Mouse (Mus musculus) testis, adult 2 months (tissue): Measurements from ENCODE around the gene Tmem252. TPM values are rescaled to one million over a fixed set of nuclear protein-coding genes. Genes with fewer than 3 reads are reported as not detected.

ENCODE experiments used
- H3K27ac ChIP-seq: fragments of 200-500 bp; 2 replicates; pipeline ENCODE4 v1.5.1; 2012; ENCODE audit warnings: low read depth, low read length; ENCODE audit not compliant: control insufficient read depth, insufficient read depth
- H3K27me3 ChIP-seq: fragments of 200-500 bp; 2 replicates; pipeline ENCODE4 v1.6.1; 2012; ENCODE audit warnings: mild to moderate bottlenecking, low read length, moderate library complexity; ENCODE audit not compliant: control insufficient read depth, insufficient read depth
- H3K36me3 ChIP-seq: fragments of 200-500 bp; 2 replicates; pipeline ENCODE4 v1.6.1; 2012; ENCODE audit warnings: mild to moderate bottlenecking, low read length; ENCODE audit not compliant: control insufficient read depth, insufficient read depth
- H3K4me1 ChIP-seq: fragments of 200-500 bp; 2 replicates; pipeline ENCODE4 v1.6.1; 2012; ENCODE audit warnings: low read length; ENCODE audit not compliant: control insufficient read depth, insufficient read depth
- H3K4me3 ChIP-seq: fragments of 200-500 bp; 2 replicates; pipeline ENCODE4 v1.5.1; 2012; ENCODE audit warnings: low read depth, mild to moderate bottlenecking, low read length, moderate library complexity, mixed read lengths; ENCODE audit not compliant: control insufficient read depth
- CTCF ChIP-seq: fragments of 200-500 bp; IDR thresholded peaks from 2 replicates; pipeline ENCODE4 v1.5.1; 2012; ENCODE audit warnings: low read depth, mild to moderate bottlenecking, inconsistent platforms, low read length, moderate library complexity; ENCODE audit not compliant: control insufficient read depth, insufficient read depth, insufficient replicate concordance
- POLR2A ChIP-seq: fragments of 200-500 bp; IDR thresholded peaks from 2 replicates; pipeline ENCODE4 v1.6.1; 2012; ENCODE audit warnings: low read depth, mild to moderate bottlenecking, inconsistent platforms, low read length, moderate library complexity; ENCODE audit not compliant: control insufficient read depth
- polyA plus RNA-seq: library from polyadenylated mRNA; depleted of rRNA; stranded (reverse); fragments of >200 nt; gene quantifications from 2 replicates; pipeline ENCODE4 v1.2.3, GENCODE M21; 2012

Tmem252 gene
- polyA plus RNA-seq, 1 experiment = 0.06 TPM

DNA sequence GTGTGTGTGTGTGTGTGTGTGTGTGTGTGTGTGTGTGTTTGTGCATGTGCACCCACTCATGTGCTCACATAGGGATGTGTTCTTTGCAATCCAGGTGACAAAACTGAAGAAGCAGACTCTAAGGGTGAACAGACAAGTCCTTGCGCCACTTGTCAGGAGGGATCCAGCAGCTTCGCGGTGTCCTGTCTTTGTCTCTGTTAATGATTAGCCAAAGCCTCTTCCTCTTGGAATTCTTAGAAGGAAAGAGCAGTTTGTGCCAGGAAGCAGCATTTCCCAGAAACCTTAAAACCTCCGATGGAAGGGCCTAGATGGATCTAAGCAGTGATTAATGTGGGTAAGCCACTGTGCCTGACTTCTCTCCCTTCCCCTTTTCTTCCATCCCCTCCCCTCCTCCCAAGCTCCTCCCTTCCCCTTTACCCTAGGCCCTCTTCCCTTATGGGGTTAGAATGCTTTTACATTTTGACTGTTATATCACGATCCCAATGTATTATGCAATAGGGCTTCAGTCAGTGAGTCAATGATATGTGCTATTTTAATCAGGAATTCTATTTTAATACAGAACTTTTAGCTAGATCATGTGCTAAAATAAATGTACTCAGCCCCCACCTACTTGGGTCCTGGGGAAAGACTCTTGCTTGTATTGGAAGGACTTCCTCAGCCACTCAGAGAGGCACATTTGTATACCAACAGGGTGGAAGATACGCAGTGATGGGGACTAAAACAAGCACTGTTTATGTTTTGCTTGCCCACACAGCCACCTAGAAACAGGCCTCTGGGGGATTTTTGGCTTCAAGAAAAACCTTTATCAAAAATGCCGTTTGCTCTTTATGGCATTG is 33.5 kb downstream of the Tmem252 start:
- no peaks in the 10 kb centered on the region for H3K4me1 ChIP-seq
- TF ChIP-seq CTCF = no peak
- no peak for TF ChIP-seq POLR2A
- no peak overlapping the region for H3K4me3 ChIP-seq
- no peak overlapping the region for H3K27ac ChIP-seq
- no peaks in the 10 kb centered on the region for H3K36me3 ChIP-seq
- no peaks in the 10 kb centered on the region for H3K27me3 ChIP-seq

- no peak for TF ChIP-seq POLR2A
- TF ChIP-seq CTCF = no peak
- Histone ChIP-seq H3K27ac (no peak overlapping the region), H3K27me3 (no peaks in the 10 kb centered on the region), H3K36me3 (no peaks in the 10 kb centered on the region), H3K4me1 (no peaks in the 10 kb centered on the region), H3K4me3 (no peak overlapping the region)
Observed at GRCm38 (mm10) chr19:24708032-24708431, 34.2 kb downstream of the Tmem252 start.

GRCm38 (mm10) chr19:24716303-24717097 is 42.7 kb downstream of the Tmem252 start:
- Histone ChIP-seq H3K36me3 (no peaks in the 10 kb centered on the region), H3K27ac (no peak overlapping the region), H3K4me3 (no peak overlapping the region), H3K27me3 (no peaks in the 10 kb centered on the region), H3K4me1 (no peaks in the 10 kb centered on the region)
- TF ChIP-seq POLR2A (no peak), CTCF (no peak)

GRCm38 (mm10) chr19:24718021-24718420 is 44.2 kb downstream of the Tmem252 start:
- no peaks in the 10 kb centered on the region for H3K4me1 ChIP-seq
- TF ChIP-seq POLR2A = no peak
- TF ChIP-seq CTCF = no peak
- H3K4me3 ChIP-seq = no peak overlapping the region
- no peaks in the 10 kb centered on the region for H3K36me3 ChIP-seq
- no peaks in the 10 kb centered on the region for H3K27me3 ChIP-seq
- H3K27ac ChIP-seq = no peak overlapping the region

GRCm38 (mm10) chr19:24719504-24719903 is 45.7 kb downstream of the Tmem252 start:
- H3K36me3 ChIP-seq = no peaks in the 10 kb centered on the region
- TF ChIP-seq POLR2A (no peak), CTCF (no peak)
- H3K27ac ChIP-seq = no peak overlapping the region
- no peaks in the 10 kb centered on the region for H3K4me1 ChIP-seq
- H3K4me3 ChIP-seq = no peak overlapping the region
- H3K27me3 ChIP-seq = no peaks in the 10 kb centered on the region

- Histone ChIP-seq H3K36me3 (no peaks in the 10 kb centered on the region), H3K27ac (no peak overlapping the region), H3K4me3 (no peak overlapping the region), H3K4me1 (no peaks in the 10 kb centered on the region), H3K27me3 (no peaks in the 10 kb centered on the region)
- no peak for TF ChIP-seq CTCF
- no peak for TF ChIP-seq POLR2A
Observed at GRCm38 (mm10) chr19:24720448-24720847, 46.6 kb downstream of the Tmem252 start.

GRCm38 (mm10) chr19:24724362-24724761 is 50.6 kb downstream of the Tmem252 start:
- TF ChIP-seq POLR2A (no peak), CTCF (no peak)
- H3K4me3 ChIP-seq = no peak overlapping the region
- no peak overlapping the region for H3K27ac ChIP-seq
- no peaks in the 10 kb centered on the region for H3K4me1 ChIP-seq
- no peaks in the 10 kb centered on the region for H3K36me3 ChIP-seq
- no peaks in the 10 kb centered on the region for H3K27me3 ChIP-seq
